Mouse (Mus musculus) liver, embryonic 14.5 days (tissue): ENCODE results near the gene Synpo2l.

ENCODE experiments used
- CTCF ChIP-seq: IDR thresholded peaks from 2 replicates; pipeline ENCODE4 v1.5.1; 2016; ENCODE audit warnings: antibody characterized with exemption, low read depth, control low read depth
- EP300 ChIP-seq: IDR thresholded peaks from 2 replicates; pipeline ENCODE4 v1.6.1; 2016; ENCODE audit warnings: antibody characterized with exemption, low read depth

DNA sequence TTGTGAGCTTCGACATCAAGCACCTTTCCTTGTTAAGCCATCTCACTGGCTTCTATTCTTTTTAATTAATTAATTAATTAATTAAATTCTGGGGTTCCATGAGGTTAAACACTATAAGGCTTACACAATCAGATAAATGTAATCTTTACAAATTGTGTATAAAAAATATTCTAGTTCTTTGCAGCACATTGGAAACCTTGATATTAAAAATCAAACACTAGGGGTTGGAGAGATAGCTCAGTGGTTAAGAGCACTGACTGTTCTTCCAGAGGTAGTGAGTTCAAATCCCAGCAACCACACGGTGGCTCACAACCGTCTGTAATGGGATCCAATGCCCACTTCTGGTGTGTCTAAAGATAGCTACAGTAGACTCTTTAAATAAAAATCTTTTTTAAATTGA lies 45.2 kb downstream of the Synpo2l start:
- no peak for TF ChIP-seq CTCF
- no peak for TF ChIP-seq EP300
